Mouse (Mus musculus) cerebellum, adult 8-10 months (tissue): Measurements from ENCODE around the gene Ogdhl.
A peak's percentile ranks its signal among the peaks of the same experiment; 100 is the strongest.

Experiments
- DNase-seq: peaks from one replicate; pipeline ENCODE4 v3.0.0; 2022

Gene Ogdhl

DNA sequence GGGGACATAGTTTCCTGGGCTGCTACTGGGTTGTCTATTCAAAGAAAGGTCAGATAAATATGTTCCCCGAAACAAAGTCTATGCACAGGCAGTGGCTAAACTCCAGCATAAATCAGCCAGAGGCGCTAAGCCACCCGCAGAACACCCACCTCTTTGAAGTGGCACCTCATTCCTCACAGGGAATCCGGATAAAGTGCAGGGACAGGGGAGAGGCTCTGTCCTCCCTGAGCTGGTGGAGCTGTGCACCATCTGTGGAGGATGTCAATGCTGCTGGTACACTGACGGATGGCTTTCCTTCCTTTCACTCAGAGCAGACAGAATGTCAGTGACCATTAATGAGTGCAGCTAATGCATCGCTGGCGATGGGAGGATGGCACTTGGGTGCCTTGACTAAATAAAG lies 59.2 kb downstream of the Ogdhl start:
- DNase-seq = peak; percentile 36

DNA sequence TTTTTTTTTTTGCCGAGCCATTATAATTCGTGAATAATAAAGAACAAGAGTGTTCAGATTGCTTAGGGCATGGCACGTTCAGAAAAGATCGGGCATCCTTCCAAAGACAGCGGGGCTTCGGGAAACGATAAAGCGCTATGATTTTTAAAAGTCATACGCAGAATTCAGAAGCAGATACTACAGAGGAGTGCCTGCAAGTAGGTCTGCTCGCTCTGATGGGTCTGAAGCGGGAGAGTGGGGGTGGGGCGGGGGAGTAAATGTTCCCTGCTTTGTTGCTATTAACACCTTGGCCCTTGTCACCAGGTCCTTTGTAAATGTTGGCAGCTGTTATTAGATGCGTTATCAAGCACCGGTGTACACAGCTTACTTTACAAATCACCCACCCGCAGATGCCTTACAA lies 59.8 kb downstream of the Ogdhl start:
- DNase-seq = peak; percentile 8

DNA sequence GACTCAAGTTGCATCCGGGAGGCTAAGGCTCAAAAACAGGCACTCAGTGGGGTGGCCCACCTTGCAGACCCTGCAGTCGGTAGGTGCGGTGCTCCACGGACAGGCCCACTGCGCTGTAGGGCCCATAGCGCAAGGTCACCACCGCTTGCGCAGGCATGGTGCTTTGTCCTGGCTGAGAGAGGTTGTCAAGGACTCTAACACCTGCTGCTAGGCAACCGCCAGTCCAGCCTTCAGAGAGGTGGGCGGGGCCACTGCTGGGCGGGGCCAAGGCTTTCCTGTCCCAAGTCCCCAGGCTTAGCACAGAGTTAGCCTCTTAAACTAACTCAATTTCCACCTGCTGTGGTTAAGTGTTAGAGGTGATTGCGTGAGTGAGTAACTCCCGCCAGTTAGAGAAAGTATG lies 66.4 kb downstream of the Ogdhl start, which contains the start of gene 1700024G13Rik:
TSS of gene 1700024G13Rik (minus strand) at position 196 of the 400 bp plus-strand sequence.
- no peak for DNase-seq
